Mouse (Mus musculus) limb, embryonic 10.5 days (tissue): ENCODE measurements around the gene Mon2. TPM values are rescaled to one million over a fixed set of nuclear protein-coding genes. Genes with fewer than 3 reads are reported as not detected.
A peak's percentile ranks its signal among the peaks of the same experiment; 100 is the strongest.

Experiments used
- DNase-seq: peaks from one replicate; pipeline ENCODE4 v3.0.0-alpha.2; 2017; ENCODE audit warnings: low spot score
- H3K27ac ChIP-seq: fragments of 300-500 bp; sonication (generic); 2 replicates; pipeline ENCODE4 v1.5.1; 2016; ENCODE audit warnings: mild to moderate bottlenecking
- H3K27me3 ChIP-seq: fragments of 300-500 bp; sonication (generic); 2 replicates; pipeline ENCODE4 v1.6.1; 2016; ENCODE audit warnings: low read depth, mild to moderate bottlenecking; ENCODE audit not compliant: poor library complexity, severe bottlenecking
- H3K36me3 ChIP-seq: fragments of 300-500 bp; sonication (generic); 2 replicates; pipeline ENCODE4 v1.6.1; 2016; ENCODE audit warnings: mild to moderate bottlenecking, moderate library complexity
- H3K4me1 ChIP-seq: fragments of 300-500 bp; sonication (generic); 2 replicates; pipeline ENCODE4 v1.6.1; 2016
- H3K4me3 ChIP-seq: fragments of 300-500 bp; sonication (generic); 2 replicates; pipeline ENCODE4 v1.5.1; 2016; ENCODE audit warnings: mild to moderate bottlenecking, moderate library complexity
- H3K9me3 ChIP-seq: fragments of 300-500 bp; sonication (generic); replicated peaks from 2 replicates; pipeline ENCODE4 v1.6.1; 2016; ENCODE audit warnings: mild to moderate bottlenecking
- WGBS: fragments of 180-500 bp; shearing (Covaris S2); methylation state at CpG from one replicate; pipeline ENCODE4 v1.1.7; 2016; 5-methylcytosine and 5-hydroxymethylcytosine counted together
- polyA plus RNA-seq: library from polyadenylated mRNA; unstranded; fragments of >200 nt; fragmentation: Nextera tagmentation; extraction: Ambion mirVana; gene quantifications from 2 replicates; pipeline ENCODE4 v1.2.1, GENCODE M21; 2016

The Mon2 gene
- polyA plus RNA-seq = 20.6 and 21.9 TPM in 2 replicates

- Histone ChIP-seq H3K27me3 (no peaks in the 10 kb centered on the region), H3K4me3 (peak within 1 kb of the TSS; percentile 91), H3K4me1 (peaks cover 17% of the 10 kb centered on the region), H3K9me3 (no peaks in the 10 kb centered on the region), H3K36me3 (peaks cover 20% of the 10 kb centered on the region), H3K27ac (peak within 1 kb of the TSS; percentile 94)
- DNase-seq = peak; percentile 98
- WGBS = 2% methylated on average over 58 of the region's 58 CpGs
These were observed at the start of gene Mon2 for GRCm38 (mm10) chr10:123076245-123077023. TSS of gene Mon2 (minus strand) at chr10:123076505.

GRCm38 (mm10) chr10:123120666-123121392, 44.5 kb upstream of the Mon2 start:
- Histone ChIP-seq H3K27ac (no peak overlapping the region), H3K27me3 (no peaks in the 10 kb centered on the region), H3K4me1 (no peaks in the 10 kb centered on the region), H3K4me3 (no peak overlapping the region), H3K36me3 (peaks cover 97% of the 10 kb centered on the region), H3K9me3 (no peaks in the 10 kb centered on the region)
- DNase-seq = no peak
- WGBS = 96% methylated on average over 14 of the region's 14 CpGs

GRCm38 (mm10) chr10:123116861-123117260, 40.6 kb upstream of the Mon2 start:
- WGBS = 85% methylated on average over 14 of the region's 14 CpGs
- Histone ChIP-seq H3K27ac (no peak overlapping the region), H3K27me3 (no peaks in the 10 kb centered on the region), H3K36me3 (peaks cover 89% of the 10 kb centered on the region), H3K9me3 (no peaks in the 10 kb centered on the region), H3K4me1 (no peaks in the 10 kb centered on the region), H3K4me3 (no peak overlapping the region)
- DNase-seq = no peak

GRCm38 (mm10) chr10:123113466-123113865, 37.2 kb upstream of the Mon2 start:
- no peak overlapping the region for H3K27ac ChIP-seq
- no peaks in the 10 kb centered on the region for H3K9me3 ChIP-seq
- no peaks in the 10 kb centered on the region for H3K4me1 ChIP-seq
- 96% methylated on average over 8 of the region's 8 CpGs for WGBS
- no peaks in the 10 kb centered on the region for H3K27me3 ChIP-seq
- peaks cover 67% of the 10 kb centered on the region for H3K36me3 ChIP-seq
- no peak for DNase-seq
- no peak overlapping the region for H3K4me3 ChIP-seq

- DNase-seq = no peak
- H3K27me3 ChIP-seq = no peaks in the 10 kb centered on the region
- no peak overlapping the region for H3K27ac ChIP-seq
- 94% methylated on average over 9 of the region's 9 CpGs for WGBS
- no peaks in the 10 kb centered on the region for H3K9me3 ChIP-seq
- peaks cover 60% of the 10 kb centered on the region for H3K36me3 ChIP-seq
- H3K4me1 ChIP-seq = no peaks in the 10 kb centered on the region
- H3K4me3 ChIP-seq = no peak overlapping the region
These were observed 36.5 kb upstream of the Mon2 start for GRCm38 (mm10) chr10:123112787-123113168.

GRCm38 (mm10) chr10:123112056-123112786, 35.9 kb upstream of the Mon2 start:
- Histone ChIP-seq H3K9me3 (no peaks in the 10 kb centered on the region), H3K27me3 (no peaks in the 10 kb centered on the region), H3K4me1 (no peaks in the 10 kb centered on the region), H3K27ac (no peak overlapping the region), H3K4me3 (no peak overlapping the region), H3K36me3 (peaks cover 55% of the 10 kb centered on the region)
- DNase-seq = no peak
- WGBS = 93% methylated on average over 11 of the region's 11 CpGs

GRCm38 (mm10) chr10:123110548-123110947, 34.2 kb upstream of the Mon2 start:
- no peak for DNase-seq
- WGBS = 92% methylated on average over 11 of the region's 11 CpGs
- Histone ChIP-seq H3K36me3 (peaks cover 38% of the 10 kb centered on the region), H3K27me3 (no peaks in the 10 kb centered on the region), H3K9me3 (no peaks in the 10 kb centered on the region), H3K27ac (no peak overlapping the region), H3K4me1 (no peaks in the 10 kb centered on the region), H3K4me3 (no peak overlapping the region)

- Histone ChIP-seq H3K36me3 (peaks cover 23% of the 10 kb centered on the region), H3K4me1 (no peaks in the 10 kb centered on the region), H3K4me3 (no peak overlapping the region), H3K27me3 (no peaks in the 10 kb centered on the region), H3K27ac (no peak overlapping the region), H3K9me3 (no peaks in the 10 kb centered on the region)
- DNase-seq = no peak
- 100% methylated on average over 1 of the region's 1 CpGs for WGBS
These were observed 32.2 kb upstream of the Mon2 start for GRCm38 (mm10) chr10:123108527-123108926.

GRCm38 (mm10) chr10:123108121-123108520, 31.8 kb upstream of the Mon2 start:
- Histone ChIP-seq H3K4me1 (no peaks in the 10 kb centered on the region), H3K9me3 (no peaks in the 10 kb centered on the region), H3K4me3 (no peak overlapping the region), H3K27ac (no peak overlapping the region), H3K27me3 (no peaks in the 10 kb centered on the region), H3K36me3 (peaks cover 19% of the 10 kb centered on the region)
- WGBS = 94% methylated on average over 5 of the region's 5 CpGs
- no peak for DNase-seq

- Histone ChIP-seq H3K27me3 (no peaks in the 10 kb centered on the region), H3K36me3 (no peaks in the 10 kb centered on the region), H3K9me3 (no peaks in the 10 kb centered on the region), H3K4me3 (no peak overlapping the region), H3K4me1 (no peaks in the 10 kb centered on the region), H3K27ac (no peak overlapping the region)
- 92% methylated on average over 1 of the region's 1 CpGs for WGBS
- DNase-seq = no peak
These were observed 25.0 kb upstream of the Mon2 start for GRCm38 (mm10) chr10:123101303-123101702.

- Histone ChIP-seq H3K9me3 (no peaks in the 10 kb centered on the region), H3K4me1 (no peaks in the 10 kb centered on the region), H3K27me3 (no peaks in the 10 kb centered on the region), H3K27ac (no peak overlapping the region), H3K36me3 (no peaks in the 10 kb centered on the region), H3K4me3 (no peak overlapping the region)
- WGBS = 80% methylated on average over 2 of the region's 2 CpGs
- DNase-seq = no peak
These were observed 24.3 kb upstream of the Mon2 start for GRCm38 (mm10) chr10:123100584-123100983.

GRCm38 (mm10) chr10:123094504-123094903, 18.2 kb upstream of the Mon2 start:
- WGBS = 88% methylated on average over 7 of the region's 7 CpGs
- Histone ChIP-seq H3K9me3 (no peaks in the 10 kb centered on the region), H3K4me3 (no peak overlapping the region), H3K27me3 (no peaks in the 10 kb centered on the region), H3K4me1 (no peaks in the 10 kb centered on the region), H3K27ac (no peak overlapping the region), H3K36me3 (no peaks in the 10 kb centered on the region)
- DNase-seq = no peak

- Histone ChIP-seq H3K9me3 (no peaks in the 10 kb centered on the region), H3K27me3 (no peaks in the 10 kb centered on the region), H3K27ac (no peak overlapping the region), H3K36me3 (no peaks in the 10 kb centered on the region), H3K4me3 (no peak overlapping the region), H3K4me1 (no peaks in the 10 kb centered on the region)
- DNase-seq = no peak
- 75% methylated on average over 3 of the region's 3 CpGs for WGBS
These were observed 16.3 kb upstream of the Mon2 start for GRCm38 (mm10) chr10:123092577-123092976.
